Mouse (Mus musculus) right cerebral cortex, postnatal 25 days (tissue): Measurements from ENCODE around the gene Fam186b.

Experiments
- DNase-seq: peaks from one replicate; pipeline ENCODE4 v3.0.0; 2022

Fam186b gene

DNA sequence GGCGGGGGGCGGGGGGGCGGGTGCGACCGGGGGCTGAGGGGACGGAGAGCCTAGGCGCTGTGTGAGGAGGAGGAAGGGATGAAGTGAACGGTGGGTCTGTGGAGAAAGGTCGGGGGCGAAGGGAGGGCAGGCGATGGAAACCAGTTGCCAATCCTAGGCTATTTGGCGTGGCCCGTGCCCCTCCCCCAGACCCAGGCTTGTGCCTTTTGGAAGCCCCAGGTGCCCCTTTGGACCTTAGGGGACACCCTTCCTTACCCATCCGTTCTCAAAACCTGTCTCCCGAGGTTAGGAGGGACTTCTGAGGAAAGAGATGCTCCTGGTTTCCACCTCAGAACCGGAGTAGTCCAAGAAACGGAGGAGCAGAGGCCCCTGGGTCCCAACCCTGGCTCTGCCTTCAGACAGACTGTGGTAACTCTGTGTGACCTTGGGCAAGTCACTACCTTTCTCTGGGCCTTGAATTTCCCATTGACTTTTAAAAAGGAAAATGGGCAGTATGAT, at the start of gene Fam186b:
Fam186b (minus strand) TSS at position 405 of the 498 bp plus-strand sequence.
- DNase-seq: no peak

DNA sequence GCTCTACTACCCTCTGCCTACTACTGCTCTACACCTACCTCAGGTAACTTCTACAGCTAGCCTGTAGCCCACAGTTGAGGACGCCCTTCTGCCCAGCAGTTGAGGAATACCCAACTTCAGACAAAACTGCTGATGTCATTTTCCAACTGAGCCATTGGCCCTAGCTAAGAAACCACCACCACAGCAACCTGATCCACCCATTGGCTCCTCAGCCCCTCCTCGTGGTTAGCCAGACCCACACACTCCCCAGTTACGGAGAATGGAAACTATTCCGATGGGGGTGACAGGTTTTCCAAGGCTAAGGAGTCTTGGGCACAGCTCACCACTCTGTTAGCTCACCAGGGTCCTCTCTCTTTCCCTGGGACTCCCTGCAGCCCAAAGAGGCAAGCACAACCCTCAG, 49.3 kb upstream of the Fam186b start:
- no peak for DNase-seq

DNA sequence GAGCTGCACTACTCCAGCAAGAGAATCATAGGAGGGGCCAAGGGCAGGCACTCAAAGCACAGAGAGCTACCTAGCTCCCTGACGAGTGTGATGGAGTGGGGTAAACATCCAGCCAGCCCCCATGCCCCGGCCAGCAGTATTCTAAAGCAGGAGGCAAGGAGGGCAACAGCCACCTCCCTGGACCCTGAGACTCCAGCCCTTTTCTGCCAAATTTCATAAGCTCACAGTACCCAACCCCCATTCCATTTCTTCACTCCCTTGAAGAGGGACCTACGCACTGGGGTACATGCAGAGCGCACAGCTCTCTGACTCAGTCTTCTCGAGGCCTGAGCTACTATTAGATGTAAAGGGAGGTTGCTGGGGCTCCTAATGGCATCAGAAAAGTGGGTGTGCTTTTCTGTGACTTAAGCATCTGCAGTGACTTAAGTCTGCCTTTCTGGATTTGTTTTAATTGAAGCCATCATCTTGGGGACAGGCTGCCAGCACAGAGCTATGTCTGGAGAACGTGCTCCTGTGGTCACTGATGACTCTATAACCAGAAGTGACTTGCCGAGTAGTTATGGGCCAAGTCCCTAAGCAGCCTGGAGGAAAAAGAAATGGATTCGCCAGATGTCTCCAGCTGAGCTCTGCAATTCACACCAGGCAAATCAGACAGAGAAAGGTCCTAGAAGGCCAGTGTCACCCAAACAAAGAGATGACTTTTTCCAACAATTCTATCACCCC, 48.6 kb upstream of the Fam186b start:
- no peak for DNase-seq

DNA sequence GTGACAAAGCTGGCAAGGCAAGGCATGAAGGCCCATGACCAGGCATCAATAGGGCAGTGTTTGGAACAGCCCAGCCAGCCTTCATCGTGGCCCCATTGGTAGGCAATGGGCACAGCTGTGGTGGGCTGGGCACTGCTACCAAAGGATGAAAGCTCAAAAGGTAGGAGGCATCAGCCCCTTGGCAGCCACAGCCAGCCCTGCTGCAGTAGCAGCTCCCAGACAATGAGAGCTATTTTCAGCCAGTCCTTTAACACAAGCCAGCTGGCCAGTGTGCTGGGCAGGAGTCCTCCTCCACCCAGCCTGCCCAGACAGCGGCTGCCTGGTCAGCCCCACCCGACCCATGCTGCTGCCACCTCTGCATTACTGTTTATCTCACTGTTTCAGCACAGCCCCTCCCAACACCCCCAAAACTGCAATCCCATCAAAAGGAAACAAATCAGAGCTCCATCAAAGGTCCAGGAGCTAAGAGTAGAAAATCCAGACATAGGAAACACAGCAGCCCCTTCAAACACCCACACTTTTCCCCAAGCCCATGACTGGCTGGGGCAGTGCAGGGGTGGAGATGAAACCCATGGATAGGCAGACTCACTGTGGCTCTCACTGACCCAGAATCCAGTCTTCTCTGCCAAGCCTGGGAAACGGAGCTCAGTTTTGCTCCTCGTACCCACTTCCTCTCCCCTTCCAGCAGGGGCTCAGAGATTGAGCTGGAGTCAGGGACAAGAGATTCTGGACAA, 47.9 kb upstream of the Fam186b start:
- DNase-seq: peak; percentile 50

DNA sequence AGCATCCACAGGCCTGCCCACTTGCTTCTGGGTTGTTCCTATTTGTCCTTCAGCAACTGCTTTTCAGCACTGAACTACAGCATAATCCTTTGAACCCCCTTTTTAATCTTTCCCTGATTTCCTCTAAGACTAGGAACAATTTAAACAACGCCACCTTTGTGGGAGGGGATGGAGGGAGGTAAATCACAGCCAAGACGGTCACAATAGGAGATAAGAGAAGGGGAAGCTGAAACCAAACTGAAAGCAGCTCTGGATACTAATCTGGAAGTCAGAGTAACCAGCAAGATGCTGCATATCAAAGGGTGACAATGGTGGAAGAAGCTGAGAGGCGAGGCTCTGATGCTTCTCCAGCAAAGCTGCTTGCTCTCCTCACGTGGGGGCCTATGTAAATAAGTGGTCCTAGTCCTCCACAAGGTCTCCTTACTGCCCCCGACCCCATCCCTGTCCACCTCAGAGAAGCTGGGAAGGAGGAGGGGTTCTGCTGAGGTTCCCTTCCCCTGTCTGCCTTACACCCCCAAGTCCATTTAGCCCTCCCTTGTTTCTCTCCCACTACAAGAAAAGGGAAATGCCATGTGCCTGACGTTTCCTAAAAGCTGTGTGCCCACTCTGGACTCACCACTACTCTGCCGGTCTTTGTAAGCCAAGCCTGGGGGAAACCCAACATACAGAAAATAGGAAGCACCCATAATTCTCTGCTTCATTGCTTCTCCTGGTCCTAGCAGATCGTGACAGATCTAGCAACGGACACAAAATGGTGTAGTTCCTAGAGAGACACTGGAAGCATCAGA, 46.7 kb upstream of the Fam186b start:
- DNase-seq: no peak

DNA sequence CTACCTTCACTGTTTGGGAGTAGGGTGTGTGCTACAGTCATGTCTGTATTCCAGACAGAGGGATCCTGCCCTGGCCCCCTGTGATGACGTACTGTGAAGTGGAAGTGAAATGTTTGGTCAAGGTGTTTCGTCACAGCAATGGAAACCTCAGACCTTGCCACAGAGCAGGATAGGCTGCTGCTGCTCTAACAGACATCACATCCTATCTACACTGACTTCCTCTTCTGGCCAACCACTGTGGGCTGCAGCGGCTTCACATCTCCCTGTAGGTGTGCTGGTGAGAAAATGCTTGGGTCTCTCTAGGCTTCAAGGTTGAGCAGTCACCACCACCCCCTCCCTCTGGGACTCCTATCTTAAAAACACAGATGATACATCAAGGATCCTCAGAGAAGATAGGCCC, 45.4 kb upstream of the Fam186b start:
- DNase-seq: no peak

DNA sequence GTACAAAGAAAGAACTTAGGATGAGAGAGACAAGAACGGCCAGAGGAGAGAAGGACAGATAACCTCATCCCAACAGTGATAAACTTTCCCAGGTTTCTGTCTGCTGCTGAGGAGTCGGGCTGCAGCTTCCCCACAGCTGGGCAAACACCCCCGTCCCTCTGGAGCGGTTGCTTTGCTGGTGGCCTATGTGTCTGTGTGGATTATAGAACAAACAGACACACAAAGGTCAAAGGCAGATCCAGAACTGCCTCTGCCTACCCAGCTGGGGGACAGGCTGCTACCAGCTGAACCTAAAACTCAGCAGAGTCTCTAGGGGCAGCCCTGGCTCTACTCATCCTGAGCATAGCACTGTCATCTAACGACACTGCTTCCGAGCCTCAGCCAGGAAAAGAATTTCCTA, 44.0 kb upstream of the Fam186b start:
- no peak for DNase-seq

DNA sequence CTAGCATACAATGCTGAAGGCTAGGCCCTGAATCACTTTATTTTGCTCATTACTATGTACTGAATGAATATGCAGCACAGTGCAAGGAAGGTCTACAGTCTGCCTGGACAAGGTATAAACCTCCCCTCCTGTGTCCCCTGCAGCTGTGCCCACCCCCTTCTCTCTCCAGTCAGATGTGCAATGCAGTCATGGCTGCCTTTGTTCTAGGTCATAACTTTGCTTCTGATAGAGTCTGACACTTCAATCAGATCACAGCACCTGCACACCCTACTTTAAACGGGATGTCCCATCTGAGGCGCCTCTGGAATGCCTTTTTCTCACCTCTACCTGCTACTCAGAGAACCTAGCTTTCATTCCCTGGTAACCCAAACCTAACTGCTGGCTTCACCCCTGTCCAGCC, 43.2 kb upstream of the Fam186b start:
- DNase-seq: no peak

DNA sequence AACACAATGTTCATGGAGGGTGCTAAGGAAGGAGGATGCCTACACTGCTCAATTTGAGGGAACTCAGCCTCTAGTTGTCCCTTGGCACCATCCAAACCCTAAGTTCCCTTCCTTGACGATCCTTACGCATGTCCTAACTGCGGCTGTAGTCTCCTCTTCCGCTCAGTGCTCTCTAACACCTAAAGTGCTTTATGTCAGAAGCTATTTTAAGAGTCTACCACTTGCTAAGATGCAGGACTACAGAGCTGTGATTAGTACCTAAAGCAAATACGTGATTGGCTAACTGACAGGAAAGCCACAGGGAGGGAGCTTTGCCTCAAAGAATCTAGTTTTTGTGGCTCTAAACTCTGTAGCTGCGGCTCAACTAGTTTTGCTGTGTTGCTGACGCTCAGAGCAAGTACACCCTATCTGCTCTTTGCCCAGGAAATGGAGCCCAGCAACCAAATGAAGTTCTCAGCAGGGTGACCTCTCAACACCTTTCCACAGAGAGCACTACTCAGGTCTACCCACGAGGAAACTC, 40.2 kb upstream of the Fam186b start:
- DNase-seq: no peak

DNA sequence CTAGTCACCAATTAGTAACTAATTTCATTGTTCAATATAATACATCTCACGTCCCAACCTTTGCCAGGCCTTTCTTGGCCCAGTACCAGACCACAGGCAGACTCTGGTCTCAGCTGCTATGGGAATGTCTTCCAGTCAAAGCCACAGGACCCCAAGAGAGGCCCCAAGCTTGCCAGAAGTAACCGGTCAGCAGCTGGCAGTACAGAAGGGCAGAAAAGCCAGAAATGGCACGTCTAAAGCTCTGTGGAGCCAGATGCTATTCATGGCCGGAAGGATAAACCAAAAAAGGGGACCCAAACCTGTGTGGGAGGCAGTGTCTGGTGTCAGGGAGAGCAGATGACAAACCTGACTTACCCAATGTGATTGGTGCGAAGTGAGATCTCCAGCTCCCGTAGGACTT, 38.8 kb upstream of the Fam186b start:
- no peak for DNase-seq

DNA sequence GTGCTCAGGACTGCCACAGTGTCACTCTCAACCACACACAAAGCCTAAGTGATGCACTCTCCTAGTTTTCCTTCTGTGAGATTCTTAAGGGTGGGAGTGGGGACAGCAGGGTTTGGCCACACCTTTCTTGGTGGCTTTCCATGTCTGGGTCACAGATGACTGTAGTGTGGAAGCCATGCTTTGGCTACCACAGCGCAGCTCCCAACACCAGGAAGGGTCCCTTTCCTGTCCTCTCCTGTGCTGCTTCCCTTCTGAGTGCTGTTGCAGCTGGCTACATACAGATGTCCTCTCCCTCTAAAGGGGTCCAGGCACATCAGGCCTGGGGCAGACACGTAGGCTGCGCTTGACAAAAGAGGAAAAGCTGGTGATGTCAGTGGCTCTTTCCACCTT, 38.0 kb upstream of the Fam186b start:
- no peak for DNase-seq

DNA sequence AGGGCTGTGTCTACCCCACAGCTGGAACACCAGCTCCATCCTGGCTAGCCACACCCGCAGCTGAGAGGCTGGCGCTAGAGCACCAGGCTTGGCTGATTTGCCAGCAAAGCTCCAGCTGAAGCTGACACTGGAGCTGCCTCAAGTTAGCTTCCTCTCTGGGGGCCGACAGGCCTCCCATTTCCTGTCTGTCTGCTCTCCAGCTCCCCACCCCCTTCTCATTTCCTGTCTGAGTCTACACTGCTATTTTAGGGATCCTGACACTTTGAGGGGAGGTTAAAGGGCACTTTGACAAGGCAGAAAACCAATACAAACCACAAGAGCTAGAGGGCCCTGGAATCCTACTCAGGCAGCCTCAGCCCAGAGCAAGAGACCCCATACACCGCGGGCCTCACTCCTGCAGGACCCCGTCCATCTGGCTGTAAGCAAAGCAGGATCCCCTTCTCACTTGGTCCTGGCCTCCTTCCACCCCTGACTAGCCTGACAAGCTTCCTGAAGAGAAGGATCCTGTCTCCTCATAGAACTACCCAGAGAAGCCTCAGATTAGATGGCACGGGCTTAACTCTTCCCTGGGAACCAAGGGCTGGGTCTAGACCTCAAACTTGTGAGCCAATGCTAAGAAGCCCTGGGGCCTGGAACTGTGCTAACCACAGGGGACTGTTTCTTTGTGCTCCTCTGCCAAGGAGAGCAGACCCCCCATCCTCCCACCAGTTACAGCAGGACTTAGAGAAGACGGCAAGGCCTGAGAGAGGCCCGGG, 37.4 kb upstream of the Fam186b start:
- DNase-seq: no peak

DNA sequence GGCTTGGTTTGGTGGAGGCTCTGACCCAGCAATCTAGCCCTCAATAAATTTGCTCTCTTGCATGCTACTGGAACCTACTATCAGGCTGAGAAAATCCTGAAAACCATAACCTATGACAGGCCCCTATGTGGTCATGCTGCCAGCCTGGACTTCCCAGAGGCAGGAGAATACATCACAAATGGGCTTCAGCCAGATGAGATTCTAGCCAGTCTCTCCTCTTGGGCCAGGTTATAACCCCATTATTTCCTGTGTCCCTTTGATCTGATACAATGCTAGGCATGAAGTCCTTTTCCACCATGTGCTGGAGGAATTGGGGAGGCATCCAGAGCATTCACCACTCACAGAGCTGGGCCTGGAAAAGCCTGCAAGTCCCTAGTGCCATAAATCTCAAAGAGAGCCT, 36.4 kb upstream of the Fam186b start:
- DNase-seq: no peak

DNA sequence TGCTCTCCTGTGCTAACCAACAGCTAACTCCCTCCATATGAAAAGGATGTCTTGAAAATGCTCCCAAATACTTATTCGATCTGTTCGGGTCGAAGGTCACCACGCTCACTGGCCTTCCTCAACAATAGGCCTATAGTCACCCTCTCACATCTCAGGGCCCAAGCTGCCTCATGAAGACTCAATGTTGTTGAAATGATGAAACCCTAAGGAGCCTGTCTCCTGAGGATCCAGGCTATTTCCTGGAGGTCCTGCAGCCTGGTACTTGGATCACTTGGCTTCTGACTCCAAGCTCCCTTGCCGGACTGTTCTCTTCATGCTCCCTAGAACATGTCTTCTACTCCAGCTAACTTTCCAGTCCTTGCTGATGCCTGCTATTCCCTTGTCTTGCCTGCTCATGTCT, 35.7 kb upstream of the Fam186b start:
- no peak for DNase-seq

DNA sequence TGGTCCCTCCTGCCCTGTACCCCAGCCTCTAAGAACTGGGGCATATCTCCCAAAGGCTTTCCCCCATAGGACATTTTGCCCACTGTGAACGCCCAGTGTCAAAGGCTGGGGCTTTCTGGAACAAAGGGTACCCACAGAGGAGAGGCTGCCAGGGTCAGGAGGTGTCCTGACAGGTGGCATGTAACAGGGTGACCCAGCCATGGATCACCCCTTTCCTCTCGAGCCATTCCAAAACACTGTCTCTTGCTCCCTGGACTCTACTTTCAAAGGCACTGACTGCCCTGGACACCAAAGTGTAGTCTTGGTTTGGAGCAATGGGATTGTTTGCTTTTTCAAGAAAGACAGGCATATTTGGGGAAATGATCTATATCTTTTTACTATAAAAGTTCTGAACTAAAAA, 34.6 kb upstream of the Fam186b start:
- no peak for DNase-seq

DNA sequence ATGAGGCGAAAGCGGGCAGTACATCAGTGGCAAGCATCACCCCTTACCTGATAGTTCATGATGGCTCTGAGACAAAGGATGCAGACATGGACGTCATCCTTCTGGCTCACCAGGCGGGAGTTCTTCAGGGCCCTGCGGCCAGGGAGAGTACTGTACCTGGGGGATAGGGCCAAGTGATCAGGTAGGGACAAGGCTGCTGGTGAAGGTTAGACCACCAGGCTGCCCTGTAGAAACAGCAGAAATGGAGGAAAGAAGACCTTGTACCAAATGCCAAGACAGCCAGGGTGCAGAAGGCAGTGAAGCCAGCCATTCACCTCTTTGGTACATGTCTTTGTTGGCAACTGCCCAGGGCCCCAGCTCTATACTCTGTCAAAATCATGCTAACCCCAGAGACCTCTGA, 32.3 kb upstream of the Fam186b start:
- DNase-seq: no peak

DNA sequence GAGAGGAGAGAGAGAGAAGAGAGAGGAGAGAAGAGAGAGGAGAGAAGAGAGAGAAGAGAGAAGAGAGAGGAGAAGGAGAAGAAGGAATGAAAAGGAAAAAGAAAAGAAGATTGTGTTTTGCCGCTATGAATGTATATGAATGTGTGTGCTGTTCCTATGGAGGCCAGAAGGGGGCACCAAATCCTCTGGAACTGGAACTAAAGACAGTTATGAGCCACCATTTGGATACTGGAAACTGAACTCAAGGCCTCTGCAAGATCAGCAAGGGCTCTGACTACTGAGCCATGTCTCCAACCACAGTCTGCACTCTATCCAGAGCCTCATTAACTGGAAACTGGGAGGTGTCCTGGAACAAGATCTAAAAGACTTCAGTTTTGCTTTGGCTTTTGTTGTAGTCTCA, 31.3 kb upstream of the Fam186b start:
- DNase-seq: no peak

DNA sequence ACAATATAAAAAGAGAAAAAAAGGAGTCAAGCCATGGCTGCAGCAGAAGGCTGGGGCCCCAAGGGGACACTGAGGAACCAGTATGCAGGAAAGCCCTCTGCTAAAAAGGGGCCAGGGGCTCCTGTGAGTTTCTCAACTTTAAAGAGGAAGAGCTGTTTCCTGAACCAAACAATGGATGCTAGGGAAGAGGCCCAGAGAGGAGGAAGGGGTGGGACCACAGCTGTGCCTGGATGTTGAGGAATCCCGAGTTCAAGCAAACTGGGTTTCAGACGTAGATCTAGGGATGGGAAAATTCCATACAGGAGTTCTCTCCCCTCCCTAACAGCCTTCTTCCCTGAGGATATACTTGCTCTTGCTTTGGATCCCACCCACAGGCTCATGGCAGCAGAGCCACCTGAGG, 30.7 kb upstream of the Fam186b start:
- no peak for DNase-seq

DNA sequence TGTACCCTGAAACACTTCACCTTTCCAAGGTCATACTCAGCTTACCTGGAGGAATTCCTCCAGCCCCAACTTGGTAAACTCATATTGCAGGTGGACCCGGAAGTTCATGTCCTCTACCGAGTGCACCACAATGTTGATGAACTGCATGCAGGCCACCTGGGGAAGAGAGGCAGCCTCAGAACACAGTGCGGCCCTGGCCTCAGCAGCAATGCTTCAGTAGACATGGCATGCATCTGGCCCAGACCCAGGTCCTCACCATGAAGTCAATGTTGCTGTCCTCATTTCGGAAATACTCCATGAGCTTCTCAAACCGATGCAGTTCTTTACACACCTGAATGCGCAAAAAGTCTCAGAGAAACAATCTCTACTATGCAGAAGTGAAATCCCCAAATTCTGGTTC, 29.9 kb upstream of the Fam186b start:
- DNase-seq: no peak

DNA sequence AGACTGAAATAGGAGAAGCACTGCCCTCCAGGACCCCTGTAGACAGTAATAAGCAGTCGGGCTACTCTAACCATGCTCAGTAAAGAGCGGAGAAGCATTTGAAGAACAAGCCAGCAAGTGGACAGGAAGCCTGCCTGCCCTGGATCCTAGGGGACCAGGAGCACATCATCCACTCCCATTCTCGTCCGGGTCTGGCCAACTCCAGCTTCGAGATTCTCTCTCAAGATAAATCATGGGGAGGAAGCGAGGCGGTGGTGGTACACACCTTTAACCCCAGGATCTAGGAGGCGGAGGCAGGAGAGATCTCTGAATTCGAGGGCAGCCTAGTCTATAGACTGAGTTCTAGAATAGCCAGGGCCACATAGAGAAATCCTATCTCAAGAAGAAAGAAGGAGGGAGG, 28.5 kb upstream of the Fam186b start:
- DNase-seq: no peak

DNA sequence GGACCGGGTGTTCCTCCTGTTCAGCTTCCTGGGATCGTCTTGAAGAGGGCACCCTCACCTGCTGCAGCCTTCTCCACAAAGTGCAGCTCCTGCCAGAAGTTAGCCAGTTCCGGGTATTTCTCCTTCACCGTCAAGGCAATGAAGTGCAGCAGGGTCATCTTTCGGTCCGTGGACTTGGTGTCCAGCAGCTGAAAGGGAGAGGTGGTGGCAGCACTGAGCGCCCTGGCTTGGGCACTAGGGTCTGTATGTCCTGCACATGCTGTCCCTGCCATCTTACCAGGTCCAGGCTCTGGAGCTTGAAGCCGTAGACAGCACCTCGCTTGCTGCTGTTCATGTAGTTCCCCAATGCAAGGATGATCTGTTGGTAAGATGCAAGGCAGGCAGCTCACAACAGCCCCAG, 25.3 kb upstream of the Fam186b start:
- DNase-seq: no peak

DNA sequence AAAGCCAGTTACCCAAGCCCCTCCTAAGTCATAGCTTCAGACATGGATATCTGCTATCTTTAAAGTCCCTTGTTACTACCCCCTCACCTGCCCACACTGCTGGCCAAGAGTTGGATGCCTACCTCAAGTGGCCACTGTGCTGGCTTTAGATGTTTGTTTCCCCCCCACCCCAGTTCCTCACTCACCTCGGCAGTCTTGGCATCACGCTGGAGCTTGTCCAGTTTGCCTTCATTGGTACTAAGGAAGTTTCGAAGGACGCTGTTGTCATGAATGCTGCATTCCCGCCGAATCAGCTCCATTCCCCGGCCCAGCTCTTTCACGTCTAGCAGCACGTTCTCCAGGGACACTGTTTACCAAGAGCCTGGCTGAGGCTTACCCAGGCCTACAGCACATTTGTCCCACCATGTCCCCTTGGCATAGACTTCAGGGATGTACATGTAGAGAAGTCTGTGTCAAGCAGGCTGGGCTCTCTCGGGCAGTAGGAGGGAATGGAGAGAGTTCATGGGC, 24.5 kb upstream of the Fam186b start:
- DNase-seq: no peak
